Mouse (Mus musculus): ENCODE results near the gene Lrrc46.

The Lrrc46 gene

DNA sequence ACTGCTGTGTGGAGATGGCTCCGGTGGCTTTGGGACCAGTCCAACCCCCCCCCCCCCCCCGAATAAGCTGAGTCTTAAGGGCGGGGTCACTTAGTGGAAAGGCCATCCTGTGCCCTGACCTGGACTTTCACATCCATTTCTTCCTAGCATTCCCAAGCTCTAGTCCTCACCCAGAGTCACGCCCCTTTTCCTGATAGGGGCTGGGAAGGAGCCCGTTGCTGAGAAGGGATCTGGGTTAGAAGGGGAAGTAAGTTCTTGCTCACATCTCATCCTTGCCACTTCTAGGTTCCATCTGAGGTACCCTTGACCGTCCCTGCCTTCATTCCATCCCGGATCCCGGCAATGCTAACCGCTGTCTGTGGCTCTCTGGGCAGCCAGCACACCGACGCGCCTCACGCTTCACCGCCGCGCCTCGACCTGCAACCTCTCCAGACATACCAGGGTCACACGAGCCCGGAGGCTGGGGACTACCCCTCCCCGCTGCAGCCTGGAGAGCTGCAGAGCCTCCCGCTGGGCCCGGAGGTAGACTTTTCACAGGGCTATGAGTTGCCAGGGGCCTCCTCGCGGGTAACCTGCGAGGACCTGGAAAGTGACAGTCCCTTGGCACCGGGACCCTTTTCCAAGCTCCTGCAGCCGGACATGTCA is 20.0 kb downstream of the Lrrc46 start:
- in situ Hi-C loops (cut with MboI; ENCODE audit: low pct_unique_long_range_greater_than_20kb in 1 of 2, low sequenced_read_pairs in 2 of 2, unreplicated experiment in 1 of 2): loop anchor here (5.0 to 25.0 kb wide), 2 partner anchors 34 to 684 kb away; no protein-coding TSS in a partner anchor

- in situ Hi-C loops (cut with MboI; ENCODE audit: low pct_unique_long_range_greater_than_20kb in 1 of 2, low sequenced_read_pairs in 2 of 2, unreplicated experiment in 1 of 2): loop anchor here in 1 of 2 experiments (25.0 kb wide), 1 partner anchor 682 kb away; no protein-coding TSS in a partner anchor
Observed at GRCm38 (mm10) chr11:97019345-97019708, 21.9 kb downstream of the Lrrc46 start.

DNA sequence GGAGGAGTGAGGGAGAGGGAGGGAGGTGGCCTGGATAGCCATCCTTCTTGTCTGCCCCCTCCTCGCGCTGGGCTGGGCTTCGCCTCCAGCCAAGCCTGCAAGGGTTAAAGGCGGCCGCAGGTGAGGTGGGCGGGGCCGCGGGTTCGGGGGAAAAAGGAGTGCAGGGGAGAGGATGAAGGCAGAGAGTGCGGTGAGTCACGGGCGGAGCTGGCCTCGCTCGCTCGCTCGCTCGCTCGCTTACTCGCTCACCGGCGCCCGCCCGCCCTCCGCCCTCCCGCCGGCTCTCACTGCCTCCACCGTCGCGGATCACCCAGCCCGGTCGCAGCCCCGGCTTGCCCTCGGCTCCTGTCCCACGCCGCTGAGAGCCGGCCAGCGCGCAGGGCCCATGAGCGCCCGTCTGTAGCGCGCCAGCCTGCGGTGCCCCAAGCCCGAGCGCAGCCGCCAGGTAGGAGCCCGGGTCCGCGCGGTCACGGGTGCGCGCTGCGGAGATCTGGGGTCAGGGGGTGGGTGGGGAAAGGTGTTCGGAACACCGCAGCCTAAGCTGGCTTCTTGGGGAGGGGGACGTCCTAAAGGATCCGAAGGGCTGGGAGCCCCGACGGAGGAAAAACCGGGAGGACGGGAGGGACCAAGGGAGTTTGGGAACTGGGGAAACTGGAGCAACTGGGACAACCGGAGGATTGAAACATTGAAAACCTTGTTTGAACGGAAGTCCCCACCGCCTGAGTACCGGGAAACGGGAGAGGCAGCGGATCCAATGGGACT is 22.4 kb downstream of the Lrrc46 start:
- in situ Hi-C loops (cut with MboI; ENCODE audit: low pct_unique_long_range_greater_than_20kb in 1 of 2, low sequenced_read_pairs in 2 of 2, unreplicated experiment in 1 of 2): loop anchor here in 1 of 2 experiments (25.0 kb wide), 1 partner anchor 681 kb away; no protein-coding TSS in a partner anchor

- in situ Hi-C loops (cut with MboI; ENCODE audit: low pct_unique_long_range_greater_than_20kb in 1 of 2, low sequenced_read_pairs in 2 of 2, unreplicated experiment in 1 of 2): loop anchor here in 1 of 2 experiments (25.0 kb wide), 1 partner anchor 681 kb away; no protein-coding TSS in a partner anchor
Observed at GRCm38 (mm10) chr11:97017696-97018582, 23.3 kb downstream of the Lrrc46 start.

DNA sequence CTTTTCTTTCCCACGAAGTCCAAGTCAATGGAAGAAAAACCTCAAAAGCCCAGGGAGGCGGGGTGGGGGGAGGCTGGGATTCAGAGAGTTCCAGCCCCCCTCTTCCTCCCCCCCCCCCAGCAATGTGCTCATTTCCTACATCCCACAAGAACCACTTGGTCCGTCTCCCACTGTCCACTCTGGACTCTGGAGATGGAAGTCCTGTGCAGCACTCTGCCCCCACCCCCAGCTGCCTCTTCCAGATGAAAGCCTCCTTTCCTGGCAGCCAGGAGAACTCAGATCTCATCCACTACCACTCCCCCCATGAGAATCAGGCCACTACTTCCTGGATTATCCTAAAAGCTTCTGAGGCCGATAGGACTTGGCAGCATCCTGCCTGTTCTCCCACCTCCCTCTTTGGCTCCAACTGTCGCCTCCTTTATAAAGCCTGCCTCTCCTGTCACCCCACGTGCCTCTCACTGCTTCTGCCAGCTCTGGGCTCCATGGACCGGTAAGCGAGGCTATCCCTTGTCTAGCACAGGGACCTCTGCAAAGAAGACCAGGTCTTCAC is 28.0 kb downstream of the Lrrc46 start, which contains the start of gene Sp6:
Gene Sp6, plus strand, starts transcription at position 274 of the 550 bp plus-strand sequence.
- in situ Hi-C loops (cut with MboI; ENCODE audit: low pct_unique_long_range_greater_than_20kb in 1 of 2, low sequenced_read_pairs in 2 of 2, unreplicated experiment in 1 of 2): loop anchor here in 1 of 2 experiments (25.0 kb wide), 1 partner anchor 676 kb away; no protein-coding TSS in a partner anchor

GRCm38 (mm10) chr11:97009198-97009790 is 31.9 kb downstream of the Lrrc46 start:
- in situ Hi-C loops (cut with MboI; ENCODE audit: low pct_unique_long_range_greater_than_20kb in 1 of 2, low sequenced_read_pairs in 2 of 2, unreplicated experiment in 1 of 2): loop anchor here in 1 of 2 experiments (25.0 kb wide), 1 partner anchor 672 kb away; no protein-coding TSS in a partner anchor

DNA sequence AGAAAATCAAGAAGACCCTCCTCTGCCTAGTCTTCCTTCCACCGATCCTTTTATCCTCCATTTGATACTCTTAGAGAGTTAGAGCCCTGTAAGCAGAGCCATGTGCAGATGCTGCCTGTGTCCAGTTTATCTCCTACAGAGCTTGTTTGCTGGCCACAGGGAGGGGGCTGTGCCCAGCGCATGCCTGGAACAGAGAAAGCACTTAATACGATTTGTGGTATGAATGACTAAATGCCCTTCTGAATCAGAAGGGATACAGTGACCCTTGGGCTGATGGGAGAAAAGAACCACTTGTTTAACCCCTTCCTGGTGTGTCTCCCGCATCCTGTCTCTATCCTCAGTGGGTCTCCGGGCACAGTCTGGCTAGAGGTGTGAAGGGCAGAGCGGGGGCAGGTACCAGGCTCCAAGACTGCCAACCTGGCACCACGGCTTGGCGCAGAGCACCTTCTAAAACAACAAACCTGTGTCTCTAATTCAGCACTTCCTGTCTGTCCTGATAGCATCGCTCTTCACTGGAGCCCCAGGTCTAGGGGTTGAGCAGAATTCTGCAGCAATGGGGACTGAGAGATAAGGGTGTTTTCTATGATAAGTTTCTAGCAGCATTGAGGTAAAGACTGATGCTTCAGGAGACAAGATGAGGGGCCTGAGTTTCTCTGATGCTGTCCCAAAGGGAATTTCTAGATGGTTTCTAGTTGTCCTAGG is 34.0 kb downstream of the Lrrc46 start:
- in situ Hi-C loops (cut with MboI; ENCODE audit: low pct_unique_long_range_greater_than_20kb in 1 of 2, low sequenced_read_pairs in 2 of 2, unreplicated experiment in 1 of 2): loop anchor here in 1 of 2 experiments (25.0 kb wide), 1 partner anchor 670 kb away; no protein-coding TSS in a partner anchor

DNA sequence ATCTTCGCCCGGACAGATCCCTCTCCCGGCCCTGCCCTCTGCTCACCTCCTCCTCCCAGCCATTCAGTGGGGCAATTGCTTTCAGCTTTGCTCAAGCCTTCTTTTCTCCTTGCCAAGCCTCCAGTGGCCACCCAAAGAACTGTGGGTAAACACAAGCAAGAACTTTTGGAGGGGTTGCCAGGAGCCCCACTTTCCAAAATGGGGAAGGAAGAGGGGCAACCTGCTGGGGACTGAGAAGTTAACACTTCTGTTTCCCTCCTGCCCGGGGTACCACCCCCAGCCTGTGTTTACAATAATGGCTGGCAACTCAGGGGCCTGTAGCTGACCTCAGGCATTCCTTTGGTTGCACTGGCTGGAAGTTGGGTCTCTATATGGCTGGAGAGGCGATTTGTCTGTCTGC is 38.0 kb downstream of the Lrrc46 start:
- in situ Hi-C loops (cut with MboI; ENCODE audit: low pct_unique_long_range_greater_than_20kb in 1 of 2, low sequenced_read_pairs in 2 of 2, unreplicated experiment in 1 of 2): loop anchor here in 1 of 2 experiments (25.0 kb wide), 1 partner anchor 666 kb away; no protein-coding TSS in a partner anchor

DNA sequence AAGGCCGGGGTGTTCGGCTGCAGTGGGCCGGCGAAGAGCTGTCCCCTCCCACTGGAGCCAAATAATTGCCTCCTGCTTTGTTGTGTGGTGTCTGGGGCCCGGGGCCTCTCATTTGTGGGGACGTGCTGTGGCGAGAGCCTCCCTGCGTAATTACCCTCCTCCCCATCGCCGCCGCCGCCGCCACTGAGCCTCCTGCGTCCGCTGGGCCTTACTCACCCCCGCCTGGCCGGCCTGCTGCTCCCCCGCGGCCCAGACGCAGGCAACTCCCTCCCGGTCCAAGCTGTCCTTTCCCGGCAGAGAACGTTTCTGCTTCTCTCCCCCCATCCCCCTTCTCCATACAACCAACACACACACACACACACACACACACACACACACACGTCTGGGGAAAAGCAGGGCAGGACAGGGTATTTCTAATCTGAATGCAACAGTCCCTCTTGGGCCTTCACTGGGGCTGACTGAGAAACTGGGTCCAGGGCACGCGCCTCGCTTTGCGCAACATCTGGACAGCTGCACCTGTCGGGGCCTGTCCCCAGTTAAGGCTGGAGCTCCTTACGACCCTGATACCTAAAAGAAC is 43.7 kb downstream of the Lrrc46 start:
- in situ Hi-C loops (cut with MboI; ENCODE audit: low pct_unique_long_range_greater_than_20kb in 1 of 2, low sequenced_read_pairs in 2 of 2, unreplicated experiment in 1 of 2): no loop called here

DNA sequence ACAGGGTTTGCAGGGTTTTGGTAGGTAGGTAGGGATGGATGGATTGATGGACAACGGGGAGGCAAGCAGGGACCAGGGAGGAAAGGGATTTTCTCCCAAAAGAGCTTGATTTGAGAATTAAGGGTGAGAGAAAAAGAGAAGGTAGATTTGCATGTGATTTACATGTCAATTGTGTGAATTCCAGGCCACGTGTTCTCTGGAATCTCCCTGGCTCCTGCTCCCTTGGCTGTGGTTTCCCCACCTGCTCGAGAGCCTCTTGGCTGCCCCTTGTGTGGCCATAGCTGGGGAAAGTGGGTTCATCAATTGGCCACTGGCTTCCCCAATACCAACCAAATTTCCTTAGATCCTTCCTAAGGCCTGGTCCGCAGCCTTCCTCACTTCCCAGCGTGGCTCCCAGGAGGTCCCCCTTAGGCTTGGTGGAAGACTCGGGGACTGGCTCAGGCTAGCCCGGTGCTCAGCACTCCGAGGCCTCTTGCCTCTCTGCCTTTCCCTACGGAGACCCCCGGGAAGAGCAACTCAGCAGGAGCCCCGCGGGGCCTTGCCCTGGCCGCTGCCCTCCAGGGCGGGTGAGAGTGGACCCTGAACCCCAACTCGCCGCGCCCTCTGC is 44.3 kb downstream of the Lrrc46 start:
- in situ Hi-C loops (cut with MboI; ENCODE audit: low pct_unique_long_range_greater_than_20kb in 1 of 2, low sequenced_read_pairs in 2 of 2, unreplicated experiment in 1 of 2): no loop called here

DNA sequence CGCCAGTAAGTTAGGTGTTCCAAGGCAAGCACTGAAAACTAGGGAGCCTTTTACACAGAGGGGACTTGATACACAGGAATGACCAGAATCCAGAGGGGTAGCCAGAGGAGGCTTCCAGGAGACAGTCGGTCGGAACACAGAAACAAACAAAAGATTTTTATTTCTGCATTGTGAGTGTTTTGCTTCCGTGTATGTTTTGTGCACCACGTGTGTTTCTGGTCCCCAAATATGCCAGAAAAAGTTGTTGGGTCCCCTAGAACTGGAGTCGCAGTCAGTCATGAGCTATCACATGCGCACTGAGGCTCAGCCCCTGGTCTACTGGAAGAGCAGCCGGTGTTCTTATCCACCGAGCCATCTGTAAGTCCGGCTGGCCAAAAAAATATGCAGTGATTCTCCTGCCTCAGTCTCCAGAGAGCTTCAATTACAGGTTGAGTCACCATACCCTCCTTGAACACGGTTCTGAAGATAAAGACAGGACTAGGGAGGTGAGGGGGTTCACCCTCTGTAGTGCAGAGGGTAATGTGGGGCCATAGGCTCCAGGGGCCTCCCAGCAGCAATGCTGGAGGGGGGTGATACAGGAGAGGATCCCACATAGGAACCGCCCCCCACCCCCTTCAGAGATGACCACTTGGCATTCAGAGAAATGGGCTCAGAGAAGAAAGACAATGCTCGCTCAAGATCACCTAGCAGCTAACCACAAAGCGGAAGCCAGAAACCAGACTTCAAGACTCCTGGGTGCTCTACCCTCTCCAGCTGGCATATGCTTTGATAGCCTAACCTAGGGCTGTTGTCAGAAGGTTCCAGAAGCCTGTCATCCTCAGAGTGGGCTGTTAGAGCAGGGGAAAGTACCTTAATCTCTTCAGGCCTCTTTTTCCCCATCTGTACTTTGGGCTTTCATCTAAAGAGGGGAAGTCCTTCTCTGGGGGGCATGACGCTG is 45.1 kb downstream of the Lrrc46 start:
- in situ Hi-C loops (cut with MboI; ENCODE audit: low pct_unique_long_range_greater_than_20kb in 1 of 2, low sequenced_read_pairs in 2 of 2, unreplicated experiment in 1 of 2): no loop called here

DNA sequence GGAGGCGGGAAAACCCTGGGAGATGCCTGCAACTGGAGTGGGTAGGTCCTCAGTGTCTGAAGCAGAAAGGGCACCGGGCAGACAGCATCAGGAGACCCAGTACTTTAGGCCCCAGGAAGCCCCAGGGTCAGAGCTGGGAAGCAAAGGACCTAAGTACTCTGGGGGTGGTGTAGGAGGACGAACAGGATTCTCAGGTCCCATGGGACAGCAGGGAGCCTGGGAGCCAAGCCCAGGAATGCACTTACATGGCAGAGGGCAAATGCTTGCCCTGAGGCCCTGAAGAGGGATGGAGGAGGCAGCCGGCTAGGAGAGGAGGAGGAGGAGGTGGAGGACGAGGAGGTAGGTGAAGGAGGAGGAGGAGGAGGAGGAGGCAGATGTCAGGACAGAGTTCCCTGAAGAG is 46.2 kb downstream of the Lrrc46 start:
- in situ Hi-C loops (cut with MboI; ENCODE audit: low pct_unique_long_range_greater_than_20kb in 1 of 2, low sequenced_read_pairs in 2 of 2, unreplicated experiment in 1 of 2): no loop called here

DNA sequence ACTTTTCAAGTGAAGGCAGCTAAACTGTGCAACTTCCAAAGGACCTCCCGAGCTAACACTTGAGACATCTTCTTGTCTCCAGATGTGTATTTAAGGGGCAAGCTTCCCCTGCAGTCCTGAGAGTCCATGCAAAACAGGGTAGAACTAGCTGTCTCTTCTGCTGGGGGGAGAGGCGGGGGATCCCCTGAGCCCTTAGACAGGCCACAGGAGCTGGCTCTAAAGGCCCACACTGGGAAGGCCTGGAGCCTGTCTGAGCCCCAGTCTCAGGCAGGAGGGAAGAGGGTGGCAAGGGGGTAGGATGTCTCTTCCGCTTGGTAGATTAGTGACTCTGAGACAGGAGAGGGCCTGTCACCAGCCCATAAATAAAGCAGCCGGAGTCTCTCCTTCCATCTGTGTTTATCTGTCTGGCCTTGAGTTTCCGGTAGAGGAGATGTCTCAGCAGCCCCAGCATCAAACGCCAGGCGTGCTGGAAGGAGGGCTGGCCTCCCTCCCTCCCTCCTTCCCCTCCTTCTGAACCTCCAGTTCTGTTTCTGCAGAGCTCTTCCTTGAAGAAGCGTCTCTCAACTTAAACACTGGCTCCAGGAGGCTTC is 48.4 kb downstream of the Lrrc46 start:
- in situ Hi-C loops (cut with MboI; ENCODE audit: low pct_unique_long_range_greater_than_20kb in 1 of 2, low sequenced_read_pairs in 2 of 2, unreplicated experiment in 1 of 2): no loop called here

DNA sequence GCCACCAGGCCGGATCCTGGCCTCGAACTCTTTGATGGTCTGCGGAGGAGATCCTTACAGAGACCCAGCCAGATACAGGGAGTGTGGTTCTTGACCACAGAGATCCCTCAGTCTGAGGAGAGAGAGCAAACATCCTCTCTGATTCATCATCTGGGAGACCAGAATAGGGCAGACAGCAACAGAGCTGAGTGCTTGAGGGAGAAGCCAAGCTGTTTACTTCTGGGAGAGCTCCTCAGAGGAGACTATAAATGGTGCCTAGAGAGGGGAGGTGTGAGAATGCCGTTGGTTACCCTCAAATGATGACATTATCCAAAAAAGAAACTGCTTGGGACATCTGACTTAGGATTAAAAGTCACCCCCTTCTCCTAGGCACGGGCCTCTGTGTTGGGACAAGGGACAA is 49.7 kb downstream of the Lrrc46 start:
- in situ Hi-C loops (cut with MboI; ENCODE audit: low pct_unique_long_range_greater_than_20kb in 1 of 2, low sequenced_read_pairs in 2 of 2, unreplicated experiment in 1 of 2): no loop called here

All from mouse embryonic stem cell (cell line).